Mouse (Mus musculus) embryonic stem cell, embryonic (primary cell): ENCODE results near the gene Itpr2.

Source experiments
- CTCF ChIA-PET, 4 experiments: fragments of 300-600 bp in 2 of 4; fragments of 350-600 bp in 2 of 4; sonication (Branson Sonifier 250); formaldehyde crosslinking; loops; one replicate each; lab custom pipeline; 2022; ENCODE audit warnings: inconsistent platforms in 2 of 4; lab: Charles Lee
- POLR2A ChIA-PET, 4 experiments: fragments of 300-600 bp in 2 of 4; fragments of 350-600 bp in 2 of 4; sonication (Branson Sonifier 250); formaldehyde crosslinking; loops; one replicate each; lab custom pipeline; 2022; ENCODE audit warnings: antibody characterized with exemption in 4 of 4, inconsistent platforms in 1 of 4; lab: Charles Lee

Gene Itpr2

DNA sequence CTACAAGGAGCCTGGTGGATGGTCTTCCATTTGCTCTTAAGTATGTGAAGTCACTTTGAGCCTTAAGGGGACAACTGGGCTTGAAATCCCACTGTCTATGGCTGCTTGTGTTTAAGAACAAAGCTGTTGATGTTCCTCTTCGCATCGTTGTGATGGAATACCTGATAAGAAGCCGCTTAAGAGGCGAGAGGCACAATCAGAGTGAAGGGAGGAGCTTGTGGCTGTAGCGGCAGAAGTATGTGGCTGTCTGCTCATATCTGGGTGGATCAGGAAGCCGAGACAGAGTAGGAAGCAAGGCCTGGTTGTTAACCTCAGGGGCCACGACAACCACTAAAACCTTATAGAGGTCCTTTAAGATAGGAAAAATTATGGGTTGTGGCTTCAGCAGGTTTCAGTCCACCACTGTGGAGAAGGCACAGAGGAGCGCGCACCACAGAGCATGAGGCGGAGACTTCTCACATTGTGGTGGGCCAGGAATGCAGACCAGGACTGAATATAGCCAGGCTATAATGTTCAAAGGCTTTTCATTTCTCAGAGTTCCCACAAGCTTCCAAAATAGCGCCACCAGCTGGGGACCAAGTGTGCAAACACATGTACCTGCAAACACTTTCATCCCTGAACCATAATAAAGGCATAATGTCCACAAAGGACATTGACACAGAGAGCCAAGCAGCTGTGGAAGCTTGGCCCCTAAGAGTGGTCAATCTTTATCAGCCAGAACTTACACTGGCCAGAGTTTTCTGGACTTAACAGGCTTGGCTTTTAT, 424.7 kb downstream of the Itpr2 start:
- POLR2A ChIA-PET, result interaction anchor here (0.5 to 2.7 kb wide), 10 partner anchors 38 to 1211 kb away, joined by 3 to 10 read pairs (median 4); no protein-coding TSS in a partner anchor
- CTCF ChIA-PET, result interaction anchor here in 2 of 4 experiments (0.7 to 1.7 kb wide), 6 partner anchors 65 to 247 kb away, joined by 3 to 7 read pairs (median 3); no protein-coding TSS in a partner anchor

DNA sequence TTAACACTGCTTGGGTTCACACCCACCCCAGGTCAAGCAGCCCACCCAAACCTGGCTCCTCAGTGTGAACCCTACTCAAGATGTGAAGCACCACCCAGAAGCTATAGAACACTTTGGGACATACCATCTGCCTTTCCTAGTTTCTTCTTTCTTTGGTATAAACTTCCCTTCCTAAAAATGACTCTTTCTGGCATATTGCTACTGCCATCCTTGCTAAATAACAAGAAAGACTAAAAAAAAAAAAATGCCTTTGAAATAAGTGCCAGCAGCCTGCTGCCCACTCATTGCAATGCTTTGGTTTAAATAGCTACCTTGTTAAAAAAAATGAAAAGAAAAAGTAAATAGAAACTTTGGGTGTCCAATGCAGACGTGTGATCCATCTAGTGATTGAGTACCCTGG, 429.2 kb downstream of the Itpr2 start:
- ChIA-PET CTCF (interaction anchor here in 1 of 4 experiments (0.7 kb wide), 1 partner anchor 199 kb away, joined by 6 read pairs; no protein-coding TSS in a partner anchor), POLR2A (interaction anchor here in 1 of 4 experiments (0.6 kb wide), 2 partner anchors 303 to 549 kb away, joined by 3 read pairs; no protein-coding TSS in a partner anchor)

DNA sequence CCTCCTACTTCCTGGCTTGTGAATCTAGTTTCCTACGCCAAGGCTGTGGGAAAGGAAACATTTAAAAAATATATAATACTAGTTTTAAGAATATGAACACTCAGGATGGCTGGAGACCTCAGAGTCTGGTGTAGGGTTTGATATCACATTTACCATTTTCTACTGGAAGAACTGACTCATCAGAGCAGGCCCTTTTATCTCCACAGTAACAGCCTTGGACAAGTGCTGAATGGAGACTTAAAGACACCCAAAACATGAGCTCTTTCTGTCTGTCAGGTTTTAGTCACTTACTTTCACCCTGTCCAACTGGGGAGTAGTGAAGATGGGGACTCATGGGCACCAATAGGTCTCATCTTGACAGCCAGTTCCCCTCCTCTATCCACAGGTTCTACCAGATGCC, 430.1 kb downstream of the Itpr2 start:
- POLR2A ChIA-PET, result no interaction called here
- CTCF ChIA-PET, result interaction anchor here in 1 of 4 experiments (1.2 kb wide), 1 partner anchor 201 kb away, joined by 3 read pairs; no protein-coding TSS in a partner anchor
